Mouse (Mus musculus): Measurements from ENCODE around the gene Megf9.

Megf9 gene

DNA sequence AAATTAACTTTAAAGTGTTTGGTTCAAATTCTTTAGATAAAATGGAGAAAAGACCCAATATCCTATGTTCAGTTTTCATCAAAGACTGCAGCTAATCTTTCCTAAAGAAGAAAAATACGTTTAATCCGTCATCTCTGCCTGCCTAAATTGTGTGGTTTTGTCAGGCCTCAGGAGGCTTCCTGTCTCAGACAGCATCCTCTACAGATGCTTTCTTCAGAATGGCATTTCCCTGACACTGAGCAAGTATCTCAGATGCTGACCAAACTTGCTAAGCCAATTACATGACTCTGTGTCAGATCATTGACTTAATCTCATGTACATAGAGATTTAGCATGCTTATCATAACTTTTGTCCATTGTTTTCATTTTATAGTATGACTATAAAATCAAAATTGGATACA lies 11.4 kb downstream of the Megf9 start:
- no peak for DNase-seq (ENCODE audit: low read depth, low spot score)

DNA sequence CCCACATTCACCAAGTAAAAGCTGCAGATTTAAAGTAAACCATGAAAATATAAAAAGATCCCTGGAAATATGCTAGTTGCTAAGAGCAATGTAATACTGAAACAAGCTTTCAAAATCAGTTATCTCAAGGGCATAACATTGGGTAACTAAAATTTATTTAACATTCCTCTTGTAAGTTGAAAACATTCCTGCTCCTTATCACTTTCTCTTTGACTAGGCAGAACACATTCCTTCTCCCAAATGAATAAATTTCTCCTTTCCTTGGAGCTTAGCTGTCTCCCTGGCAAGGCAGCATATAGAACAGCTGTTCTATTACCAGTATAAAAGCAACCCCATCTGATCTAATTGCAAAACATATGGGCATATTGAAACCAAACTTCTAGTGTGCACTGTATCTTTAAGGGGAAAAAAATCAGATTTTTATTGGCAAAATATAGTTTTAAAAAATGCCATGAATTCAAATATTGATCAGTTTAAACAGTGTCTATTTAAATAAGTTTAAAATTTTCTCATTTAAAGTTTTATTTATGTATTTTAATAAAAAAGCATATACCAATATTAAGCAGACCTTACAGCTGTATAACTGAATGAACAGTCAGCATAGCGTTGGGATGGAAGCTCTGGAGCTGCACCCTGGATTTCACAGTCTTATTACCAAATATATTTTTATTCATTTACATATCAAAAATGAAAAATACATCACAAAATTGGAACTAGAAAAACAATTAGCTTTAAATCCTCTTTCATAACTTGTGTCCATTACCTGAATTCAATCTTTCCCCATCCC lies 13.1 kb downstream of the Megf9 start:
- no peak for DNase-seq (ENCODE audit: low read depth, low spot score)

DNA sequence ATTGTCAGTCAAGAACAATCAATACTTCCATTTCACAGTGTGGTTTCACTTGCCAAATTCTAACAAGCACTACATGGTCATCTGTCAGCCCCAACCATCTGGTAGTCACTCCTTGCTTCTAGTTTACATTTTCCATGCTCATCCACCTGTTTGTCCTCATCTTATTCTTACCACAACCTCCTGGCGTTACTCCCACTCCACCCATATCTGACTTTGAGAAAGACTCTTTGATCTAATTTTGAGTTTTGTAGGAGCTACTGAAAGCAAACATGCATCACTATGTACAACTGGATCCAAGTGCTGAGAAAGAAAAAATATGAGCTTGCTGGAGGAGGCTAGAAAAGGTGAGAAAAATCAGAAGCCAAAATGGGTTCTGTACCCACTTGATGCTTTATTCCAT lies 17.1 kb downstream of the Megf9 start:
- DNase-seq (ENCODE audit: low read depth, low spot score) = no peak

DNA sequence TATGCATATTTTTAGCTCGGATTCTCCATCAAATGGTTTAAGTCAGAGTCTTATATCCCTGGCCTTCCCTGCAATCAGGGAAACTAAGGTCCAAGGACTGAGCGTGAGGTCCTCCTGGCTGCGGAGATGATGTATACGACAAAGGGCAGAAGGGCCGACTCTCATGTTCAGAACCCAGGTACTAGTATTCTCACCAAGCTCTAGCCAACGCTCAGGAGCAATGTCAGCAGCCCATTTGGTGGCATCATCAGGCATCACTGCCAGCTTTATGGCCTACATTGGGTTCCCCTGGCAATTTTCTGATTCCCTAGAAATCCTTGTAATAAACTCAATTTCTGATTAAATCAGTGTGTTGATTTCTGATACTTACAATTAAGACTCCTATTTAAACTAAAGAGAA lies 18.5 kb downstream of the Megf9 start:
- no peak for DNase-seq (ENCODE audit: low read depth, low spot score)

GRCm38 (mm10) chr4:70515514-70515913 lies 19.3 kb downstream of the Megf9 start:
- DNase-seq (ENCODE audit: low read depth, low spot score) = no peak

DNA sequence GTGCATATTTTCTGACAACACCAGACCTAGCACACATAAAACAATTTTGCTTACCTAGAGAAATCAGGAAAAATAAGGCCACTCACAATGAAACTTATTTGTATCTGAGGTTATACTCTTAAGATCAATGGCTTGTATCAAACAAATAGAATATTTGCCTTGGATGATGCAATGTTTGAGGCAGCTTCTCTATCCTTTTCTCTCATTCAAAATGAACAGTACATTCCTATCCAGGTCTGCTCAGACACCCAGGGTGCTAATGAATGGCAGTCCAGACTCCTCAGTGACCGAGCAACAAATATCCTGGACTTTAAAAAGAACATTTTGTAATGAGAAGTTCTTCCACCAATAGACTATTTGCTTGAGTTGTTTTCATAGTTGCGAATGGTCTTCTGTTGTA lies 24.8 kb downstream of the Megf9 start:
- no peak for DNase-seq (ENCODE audit: low read depth, low spot score)

- DNase-seq (ENCODE audit: low read depth, low spot score) = no peak
Measured at GRCm38 (mm10) chr4:70509565-70509964, 25.2 kb downstream of the Megf9 start.

DNA sequence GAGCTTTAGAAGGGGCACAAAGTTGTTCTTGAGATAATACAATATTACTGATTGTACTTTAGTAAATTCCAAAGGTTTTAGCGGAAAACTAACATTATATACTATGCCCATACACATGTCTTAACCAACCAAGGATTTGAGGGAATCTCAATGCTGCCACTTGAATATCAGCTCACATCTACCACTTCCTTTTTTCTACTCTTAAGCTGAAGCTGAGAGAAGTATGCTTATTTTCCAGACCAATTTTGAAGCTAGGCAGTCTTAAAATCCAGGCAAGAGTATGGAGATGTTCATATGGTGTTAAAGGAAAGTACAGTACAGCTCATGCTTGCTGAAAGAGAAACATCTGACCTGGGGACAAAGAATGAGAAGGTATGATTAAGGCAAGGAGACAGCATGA lies 26.6 kb downstream of the Megf9 start:
- DNase-seq (ENCODE audit: low read depth, low spot score) = no peak

DNA sequence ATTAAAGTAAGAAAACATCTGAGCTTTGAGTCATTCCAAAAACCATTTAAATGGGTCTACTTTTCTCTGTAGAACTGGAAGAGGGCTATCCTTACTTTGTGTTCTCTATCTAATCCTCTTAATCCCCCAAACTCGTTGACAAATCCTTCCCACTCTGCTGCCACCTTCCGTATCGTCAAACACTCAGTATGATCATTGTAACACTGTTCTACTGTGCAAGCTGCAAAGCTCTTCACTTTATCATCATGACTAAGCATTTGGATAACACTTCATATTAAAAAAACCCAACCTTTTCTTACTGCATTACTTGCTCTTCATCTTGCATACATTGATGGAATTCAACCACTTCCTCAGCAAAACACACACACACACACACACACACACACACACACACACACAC lies 28.8 kb downstream of the Megf9 start:
- no peak for DNase-seq (ENCODE audit: low read depth, low spot score)

DNA sequence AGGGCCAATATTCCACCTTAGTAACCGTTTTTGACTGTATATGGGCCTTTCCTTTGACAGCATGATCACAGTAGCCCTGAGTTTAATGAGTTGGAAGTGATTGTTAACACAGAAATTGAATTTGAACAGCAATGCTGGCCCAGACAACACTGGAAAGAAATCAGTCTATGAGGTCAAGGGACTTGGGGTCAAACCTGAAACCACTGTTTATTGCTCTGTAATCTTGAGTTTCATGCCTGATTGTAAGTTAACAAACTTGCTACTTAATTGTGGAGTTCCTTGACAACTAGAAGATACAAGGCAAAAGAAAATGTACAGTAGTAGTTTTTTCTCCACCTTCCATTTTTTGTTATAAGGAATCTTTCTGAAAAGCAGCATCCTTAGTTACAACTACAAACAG lies 31.0 kb downstream of the Megf9 start:
- no peak for DNase-seq (ENCODE audit: low read depth, low spot score)

DNA sequence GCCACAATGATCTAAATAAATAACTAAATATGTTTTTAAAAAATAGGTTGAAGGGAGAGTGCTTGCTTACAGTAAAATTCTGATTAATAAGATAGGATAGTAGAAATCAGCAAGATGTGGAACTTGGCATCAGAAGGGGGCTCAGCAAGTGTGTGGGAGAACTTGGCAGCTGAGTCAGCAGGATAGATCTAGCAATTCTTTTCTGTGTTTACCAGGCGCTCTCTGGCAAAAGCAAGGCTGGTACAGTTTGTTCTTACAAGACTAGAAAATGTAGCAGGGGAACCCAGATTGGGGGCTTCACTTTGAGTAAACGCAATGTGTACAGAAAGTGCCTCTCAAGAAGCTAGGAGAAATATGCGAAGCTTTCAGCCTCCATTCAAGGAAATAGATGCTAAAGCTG lies 35.5 kb downstream of the Megf9 start:
- DNase-seq (ENCODE audit: low read depth, low spot score) = no peak

GRCm38 (mm10) chr4:70496978-70497377 lies 37.8 kb downstream of the Megf9 start:
- DNase-seq (ENCODE audit: low read depth, low spot score) = no peak

DNA sequence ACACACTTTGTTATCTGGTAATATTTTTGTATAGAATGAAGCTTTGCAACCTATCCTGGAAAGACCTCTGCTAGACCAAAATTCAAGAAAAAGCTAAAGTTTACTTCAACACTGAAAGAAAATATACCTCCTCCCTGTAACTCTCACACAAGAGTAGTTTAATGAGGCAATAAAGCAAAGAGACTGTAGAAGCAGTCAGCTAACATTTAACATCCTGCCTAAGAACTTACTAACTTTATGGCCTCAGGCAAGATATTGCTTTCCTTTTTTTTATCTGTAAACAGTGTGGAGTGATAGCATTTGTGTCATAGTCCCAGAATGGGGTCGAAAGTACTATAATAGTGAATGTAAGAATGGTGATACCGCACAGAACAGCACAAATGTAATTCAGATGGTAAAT lies 45.0 kb downstream of the Megf9 start:
- no peak for DNase-seq (ENCODE audit: low read depth, low spot score)

DNA sequence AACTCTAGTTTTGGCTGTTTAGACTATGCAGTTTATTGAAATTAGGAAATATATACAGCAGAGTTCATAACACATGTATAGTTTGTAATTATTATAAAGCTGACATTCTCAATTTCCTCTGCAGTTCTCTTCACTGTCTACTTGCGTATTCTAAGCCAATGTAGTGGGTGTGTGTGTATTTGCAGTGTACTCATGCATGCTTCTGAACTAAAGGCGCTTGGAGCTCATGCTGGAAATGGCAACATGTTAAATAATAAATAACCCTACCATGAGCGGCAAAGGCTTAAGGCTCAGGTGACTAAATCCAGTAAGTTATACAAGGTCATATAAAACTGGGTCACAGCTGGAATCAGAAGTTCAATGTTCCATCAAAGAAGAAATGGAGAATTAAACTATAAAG lies 46.4 kb downstream of the Megf9 start:
- DNase-seq (ENCODE audit: low read depth, low spot score) = no peak

GRCm38 (mm10) chr4:70484134-70484533 lies 50.7 kb downstream of the Megf9 start:
- no peak for DNase-seq (ENCODE audit: low read depth, low spot score)

DNA sequence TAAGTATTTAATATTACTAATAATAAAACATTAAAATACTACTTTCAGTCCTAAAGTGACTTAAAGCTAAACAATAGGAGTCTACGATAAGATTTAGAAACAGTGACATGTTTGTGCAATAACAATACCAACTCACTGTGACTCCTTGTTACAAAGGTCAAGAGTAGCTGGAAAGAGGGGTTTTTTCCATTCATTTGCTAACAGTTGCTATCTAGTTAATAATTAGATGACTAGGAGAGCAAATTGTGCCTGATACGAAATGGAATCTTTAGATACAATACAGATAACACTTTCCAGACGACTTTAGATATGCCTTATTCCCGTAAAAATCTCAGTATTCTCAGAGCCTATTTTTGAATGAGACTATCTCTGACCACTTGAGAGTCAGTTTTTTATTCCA lies 52.9 kb downstream of the Megf9 start:
- no peak for DNase-seq (ENCODE audit: low read depth, low spot score)

DNA sequence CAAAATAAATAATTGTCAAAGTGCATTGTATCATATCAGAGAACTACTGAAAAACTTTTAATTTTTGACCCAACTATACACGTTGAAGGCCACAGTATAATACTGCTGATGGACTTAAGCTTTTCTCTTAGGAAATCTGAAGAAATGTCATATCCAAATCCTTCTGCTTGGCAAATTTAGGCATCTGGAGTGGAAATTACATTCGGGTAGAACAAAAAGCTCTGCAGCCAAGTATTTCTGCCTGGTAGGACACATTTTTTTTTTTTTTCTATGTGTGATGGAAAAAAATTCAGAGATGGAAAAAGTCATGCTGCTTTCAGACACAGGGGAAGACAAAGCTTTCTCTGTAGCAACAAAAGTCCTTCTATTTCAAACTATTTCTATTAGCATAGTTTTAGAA lies 63.4 kb downstream of the Megf9 start:
- no peak for DNase-seq (ENCODE audit: low read depth, low spot score)

DNA sequence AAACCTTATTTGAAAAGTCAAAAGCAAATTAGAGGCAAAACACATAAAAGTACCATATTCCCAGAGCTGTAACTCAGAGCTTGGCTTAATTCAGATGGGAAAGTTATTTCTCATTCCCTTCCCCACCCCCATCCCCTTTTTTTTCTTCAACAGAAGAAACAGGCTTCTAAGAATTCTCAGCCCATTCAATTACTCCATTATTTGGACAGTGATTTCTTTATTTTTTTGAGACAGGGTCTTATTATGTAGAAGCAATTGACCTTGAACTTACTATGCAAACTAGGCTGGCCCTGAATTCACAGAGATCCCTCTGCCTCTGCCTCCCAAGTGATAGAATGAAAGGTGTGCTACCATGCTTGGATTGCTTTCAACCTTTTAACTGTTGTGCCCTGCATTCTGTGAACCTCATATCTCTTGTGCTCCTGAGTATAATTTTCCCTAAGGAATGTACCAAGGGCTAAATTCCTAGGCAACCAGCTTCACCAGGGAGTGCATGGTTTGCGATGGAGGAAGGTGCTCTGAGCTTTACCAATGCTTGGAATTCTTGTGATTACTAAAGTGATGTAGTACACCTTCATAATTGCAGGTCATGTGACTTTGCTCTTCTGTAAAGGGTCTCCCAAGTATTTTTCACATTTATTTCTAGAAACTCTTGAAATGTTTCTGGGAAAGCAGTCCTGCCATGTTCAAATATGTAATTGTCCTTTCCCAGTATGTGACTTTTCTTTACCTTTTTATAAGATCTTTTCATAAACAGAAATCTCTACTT lies 68.7 kb downstream of the Megf9 start:
- DNase-seq (ENCODE audit: low read depth, low spot score) = no peak

DNA sequence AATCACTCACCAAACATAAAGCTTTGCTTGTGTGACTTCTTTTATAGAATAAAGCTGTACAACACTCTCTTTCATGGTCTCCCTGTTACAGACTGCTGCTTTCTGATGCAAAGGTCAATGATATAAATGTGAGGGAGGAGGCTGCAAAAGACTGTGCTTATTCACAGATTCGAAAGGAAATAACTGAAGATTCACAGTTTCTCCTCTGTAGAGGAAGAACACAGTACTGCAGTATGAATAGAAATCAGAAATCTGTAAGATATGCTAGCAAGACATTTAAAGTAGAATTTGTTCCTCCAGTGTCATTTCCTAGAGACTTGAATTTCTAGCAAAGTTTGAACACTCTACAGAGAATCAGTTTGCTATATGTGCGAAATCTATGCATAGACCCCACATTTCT lies 71.5 kb downstream of the Megf9 start:
- DNase-seq (ENCODE audit: low read depth, low spot score) = no peak

DNA sequence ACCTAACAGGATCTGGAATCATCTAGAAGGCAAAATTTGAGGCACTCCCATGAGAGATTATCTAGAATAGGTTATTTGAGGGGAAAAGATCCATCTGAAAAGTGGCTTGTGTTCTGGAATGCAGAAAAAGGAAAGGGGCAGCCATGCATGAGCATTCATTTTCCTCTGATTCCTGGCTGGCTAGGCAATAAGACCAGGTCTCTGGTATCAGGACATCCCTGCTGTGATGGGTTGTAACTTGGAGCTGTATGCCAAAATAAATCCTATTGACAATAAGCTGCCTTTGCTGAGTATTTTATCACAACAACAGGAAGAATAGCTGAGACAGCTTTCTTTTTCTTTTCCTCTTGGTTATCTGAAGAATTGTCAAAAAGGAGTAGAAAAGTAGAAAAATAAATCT lies 73.4 kb downstream of the Megf9 start:
- DNase-seq (ENCODE audit: low read depth, low spot score) = no peak

DNA sequence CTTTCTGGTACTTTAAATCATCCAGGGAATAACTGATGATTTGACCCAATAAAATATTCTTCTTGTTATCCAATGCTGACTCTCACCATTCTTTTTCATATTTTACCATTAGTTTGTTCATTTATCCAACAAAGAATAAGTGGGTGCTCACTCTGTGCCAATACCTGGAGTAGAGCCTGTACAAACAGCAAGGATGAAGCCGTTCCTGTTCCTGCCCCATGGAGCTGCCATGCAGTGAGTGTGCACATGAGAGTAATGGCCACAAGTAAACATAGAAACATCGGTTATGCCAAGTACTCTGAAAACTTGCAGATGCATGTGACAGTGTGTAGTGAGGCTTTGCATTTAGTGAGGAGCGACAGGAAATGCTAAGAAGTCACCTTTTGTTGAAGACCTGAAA lies 82.6 kb downstream of the Megf9 start:
- DNase-seq (ENCODE audit: low read depth, low spot score) = no peak

DNA sequence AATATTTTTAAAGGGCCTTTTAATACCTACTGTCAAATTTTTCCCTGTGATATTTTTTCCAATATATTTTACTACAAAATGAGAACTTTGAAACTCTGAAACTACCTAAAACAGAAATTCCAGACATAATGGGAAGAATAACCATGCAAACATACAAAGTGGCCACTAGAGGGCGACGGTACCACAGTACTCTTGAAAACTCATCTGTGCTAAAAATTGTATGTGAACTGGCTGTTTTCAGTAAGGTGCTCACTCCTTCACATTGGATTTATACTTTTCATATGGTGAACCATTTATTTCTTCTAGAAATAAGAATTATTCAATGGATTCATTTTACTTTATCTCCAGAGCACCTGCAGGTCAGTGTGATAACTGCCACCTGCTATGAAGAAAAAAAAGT lies 83.0 kb downstream of the Megf9 start:
- DNase-seq (ENCODE audit: low read depth, low spot score) = peak; percentile 54

DNA sequence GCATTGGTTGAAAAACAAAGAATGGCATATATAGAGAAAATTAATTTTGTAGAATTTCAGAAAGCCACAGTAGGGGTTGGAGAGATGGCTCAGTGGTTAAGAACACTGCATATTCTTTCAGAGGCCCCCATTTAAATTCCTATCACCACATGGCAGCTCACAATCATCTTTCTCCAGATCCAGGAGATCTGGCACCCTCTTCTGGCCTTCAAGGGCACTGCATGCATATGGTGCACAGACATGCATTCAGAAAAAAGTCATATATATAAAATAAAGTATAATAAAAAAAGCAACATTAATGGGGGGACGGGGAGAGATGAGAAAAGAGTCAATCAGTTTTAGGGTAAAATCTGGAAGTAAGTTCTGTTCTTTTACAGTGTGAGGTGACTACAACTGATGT lies 85.1 kb downstream of the Megf9 start:
- no peak for DNase-seq (ENCODE audit: low read depth, low spot score)

Measured in forelimb bud, embryonic 11.5 days (tissue).